Mouse (Mus musculus) limb, embryonic 11.5 days (tissue): ENCODE measurements around the gene Ang. TPM values are rescaled to one million over a fixed set of nuclear protein-coding genes. Genes with fewer than 3 reads are reported as not detected.

Experiments used
- ATAC-seq: fragments of 200-750 bp; cut with Nextera tagmentation; 2 replicates; pipeline ENCODE4 v1.8.0; 2017; ENCODE audit warnings: low read depth; ENCODE audit not compliant: insufficient number of reproducible peaks, low FRiP score, low TSS enrichment
- DNase-seq: peaks from one replicate; pipeline ENCODE4 v3.0.0-alpha.2; 2015; ENCODE audit warnings: low spot score
- H3K27ac ChIP-seq: fragments of 300-500 bp; sonication (generic); replicated peaks from 2 replicates; pipeline ENCODE4 v1.5.1; 2014; ENCODE audit warnings: low read depth, mild to moderate bottlenecking, low read length
- H3K27me3 ChIP-seq: fragments of 300-500 bp; sonication (generic); 2 replicates; pipeline ENCODE4 v1.6.1; 2014; ENCODE audit warnings: mild to moderate bottlenecking, low read length, mixed read lengths; ENCODE audit not compliant: control insufficient read depth, insufficient read depth
- H3K36me3 ChIP-seq: fragments of 300-500 bp; sonication (generic); 2 replicates; pipeline ENCODE4 v1.6.1; 2014; ENCODE audit warnings: mild to moderate bottlenecking, low read length, moderate library complexity, mixed read lengths; ENCODE audit not compliant: control insufficient read depth, insufficient read depth
- H3K4me1 ChIP-seq: fragments of 300-500 bp; sonication (generic); 2 replicates; pipeline ENCODE4 v1.6.1; 2014; ENCODE audit warnings: low read length, mixed read lengths; ENCODE audit not compliant: control insufficient read depth, insufficient read depth
- H3K4me2 ChIP-seq: fragments of 300-500 bp; sonication (generic); 2 replicates; pipeline ENCODE4 v1.6.1; 2014; ENCODE audit warnings: low read depth, mild to moderate bottlenecking, moderate library complexity; ENCODE audit not compliant: severe bottlenecking
- H3K4me3 ChIP-seq: fragments of 300-500 bp; sonication (generic); 2 replicates; pipeline ENCODE4 v1.5.1; 2014; ENCODE audit warnings: low read depth, low read length
- H3K9ac ChIP-seq: fragments of 300-500 bp; sonication (generic); 2 replicates; pipeline ENCODE4 v1.6.1; 2014; ENCODE audit warnings: mild to moderate bottlenecking, low read length
- H3K9me3 ChIP-seq: fragments of 300-500 bp; sonication (generic); 2 replicates; pipeline ENCODE4 v1.6.1; 2016; ENCODE audit warnings: low read length; ENCODE audit not compliant: control insufficient read depth
- WGBS: fragments of 180-500 bp; shearing (Covaris S2); extraction: QIAGEN DNeasy Blood & Tissue Kit; methylation state at CpG from one replicate; pipeline ENCODE4 v1.1.7; 2014; 5-methylcytosine and 5-hydroxymethylcytosine counted together
- polyA plus RNA-seq: library from polyadenylated mRNA; unstranded; fragments of >200 nt; fragmentation: Nextera tagmentation; extraction: Ambion mirVana; gene quantifications from 2 replicates; pipeline ENCODE4 v1.2.1, GENCODE M21; 2014

Gene Ang
- polyA plus RNA-seq, 1 experiment from 2014 or later, result 2.2 TPM

DNA sequence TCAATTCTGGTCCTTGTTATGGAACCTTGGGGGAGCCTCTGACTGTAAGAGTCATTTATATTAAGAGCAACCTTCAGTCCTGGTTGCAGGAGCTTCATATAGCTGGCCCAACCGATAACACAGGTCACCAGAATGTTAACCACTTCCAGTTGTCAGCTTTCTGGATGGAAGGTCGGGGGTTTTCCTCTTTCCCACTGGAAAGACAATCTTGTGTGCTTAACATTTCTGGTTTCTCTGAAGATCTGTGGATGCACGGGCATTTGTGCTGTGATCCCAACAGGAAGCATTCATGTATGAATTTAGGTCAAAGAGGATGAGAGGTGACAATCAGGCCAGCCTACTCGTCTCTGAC, 38.6 kb downstream of the Ang start:
- no peak overlapping the region for H3K9ac ChIP-seq
- H3K4me2 ChIP-seq, result no peak overlapping the region
- no peak overlapping the region for H3K27ac ChIP-seq
- no peak overlapping the region for H3K4me3 ChIP-seq
- no peaks in the 10 kb centered on the region for H3K36me3 ChIP-seq
- no peak for DNase-seq
- 65% methylated on average over 4 of the region's 4 CpGs for WGBS
- no peaks in the 10 kb centered on the region for H3K9me3 ChIP-seq
- ATAC-seq, result no peak
- no peaks in the 10 kb centered on the region for H3K4me1 ChIP-seq
- no peaks in the 10 kb centered on the region for H3K27me3 ChIP-seq

GRCm38 (mm10) chr14:51130315-51130940, 39.5 kb downstream of the Ang start:
- Histone ChIP-seq H3K4me1 (no peaks in the 10 kb centered on the region), H3K36me3 (no peaks in the 10 kb centered on the region), H3K27ac (no peak overlapping the region), H3K4me2 (no peak overlapping the region), H3K9ac (no peak overlapping the region), H3K27me3 (no peaks in the 10 kb centered on the region), H3K4me3 (no peak overlapping the region), H3K9me3 (no peaks in the 10 kb centered on the region)
- no peak for ATAC-seq
- no peak for DNase-seq
- WGBS, result 87% methylated on average over 9 of the region's 9 CpGs

DNA sequence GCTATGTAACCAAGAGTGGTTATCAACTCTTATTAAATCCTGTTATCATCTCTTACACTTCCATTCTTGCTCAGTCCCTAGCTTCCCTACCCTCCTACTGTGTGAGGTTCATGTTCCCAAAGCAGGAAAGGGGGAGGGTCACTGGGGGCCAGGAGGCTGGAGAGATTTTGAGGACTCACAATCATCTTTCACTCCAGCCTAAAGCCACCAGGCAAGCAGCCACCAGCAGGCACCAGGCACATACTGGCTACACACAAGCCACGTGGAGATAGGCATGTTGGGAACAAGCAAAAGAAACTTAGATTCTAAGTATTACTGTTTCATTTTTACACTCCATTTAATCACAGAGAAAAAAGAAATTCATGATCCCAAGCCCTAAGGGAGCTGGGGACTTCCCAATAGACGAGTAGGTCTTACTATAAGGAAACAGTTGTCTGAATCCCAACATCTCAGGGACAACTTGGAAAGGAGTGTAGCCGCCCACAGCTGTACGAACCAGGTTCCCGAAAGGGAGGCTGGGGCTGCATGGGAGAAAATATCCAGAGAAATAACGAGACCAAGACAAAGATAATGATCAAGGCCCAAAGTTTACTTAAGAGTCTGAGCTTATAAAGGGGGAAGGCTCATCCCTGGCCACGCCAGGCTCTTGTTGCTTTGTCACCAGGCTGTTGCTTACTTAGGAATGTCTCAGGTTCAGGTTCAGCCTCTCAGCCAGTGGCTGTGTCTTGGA, 40.3 kb downstream of the Ang start:
- Histone ChIP-seq H3K9me3 (no peaks in the 10 kb centered on the region), H3K36me3 (no peaks in the 10 kb centered on the region), H3K9ac (no peak overlapping the region), H3K4me3 (no peak overlapping the region), H3K27me3 (no peaks in the 10 kb centered on the region), H3K4me2 (no peak overlapping the region), H3K4me1 (no peaks in the 10 kb centered on the region), H3K27ac (no peak overlapping the region)
- ATAC-seq (no peak), DNase-seq (no peak)
- WGBS, result 82% methylated on average over 7 of the region's 7 CpGs

DNA sequence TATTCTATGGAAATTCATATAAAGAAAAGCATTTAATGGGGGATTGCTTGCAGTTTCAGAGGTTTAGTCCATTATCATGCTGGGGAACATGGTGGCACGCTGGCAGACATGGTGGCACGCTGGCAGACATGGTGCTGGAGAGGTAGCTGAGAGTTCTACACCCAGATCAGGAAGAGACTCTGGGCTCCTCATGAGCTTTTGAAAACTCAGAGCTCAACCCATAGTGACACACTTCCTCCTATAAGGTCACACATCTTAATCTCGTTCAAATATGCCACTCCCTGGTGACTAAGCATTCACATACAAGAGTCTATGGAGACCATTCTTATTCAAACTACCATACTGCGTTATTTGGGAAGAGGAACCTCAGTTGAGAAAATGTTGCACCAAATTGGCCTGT, 41.4 kb downstream of the Ang start:
- Histone ChIP-seq H3K27ac (no peak overlapping the region), H3K4me2 (no peak overlapping the region), H3K27me3 (no peaks in the 10 kb centered on the region), H3K4me3 (no peak overlapping the region), H3K9ac (no peak overlapping the region), H3K36me3 (no peaks in the 10 kb centered on the region), H3K4me1 (no peaks in the 10 kb centered on the region), H3K9me3 (no peaks in the 10 kb centered on the region)
- DNase-seq (no peak), ATAC-seq (no peak)
- 94% methylated on average over 4 of the region's 4 CpGs for WGBS

DNA sequence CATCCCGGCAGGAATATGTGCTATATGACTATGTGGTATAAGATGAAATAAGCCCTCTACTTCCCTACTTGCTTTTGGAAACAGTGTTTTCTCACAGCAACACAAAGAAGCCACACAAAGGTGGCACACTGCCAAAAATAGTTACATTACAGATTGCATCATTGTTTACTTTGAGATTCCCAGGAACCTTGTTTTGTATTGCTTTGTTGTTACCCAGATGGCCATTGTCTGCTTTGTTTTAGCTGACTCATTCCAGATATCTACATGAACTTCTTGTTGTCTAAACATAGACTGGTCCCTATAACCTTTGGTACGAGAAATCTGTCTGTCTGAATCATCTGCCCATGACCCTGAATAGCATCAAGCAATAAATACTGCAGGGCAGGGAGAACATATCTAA, 49.4 kb downstream of the Ang start:
- H3K4me2 ChIP-seq, result no peak overlapping the region
- DNase-seq, result no peak
- no peak overlapping the region for H3K27ac ChIP-seq
- H3K27me3 ChIP-seq, result no peaks in the 10 kb centered on the region
- no peak for ATAC-seq
- no peak overlapping the region for H3K9ac ChIP-seq
- no peaks in the 10 kb centered on the region for H3K9me3 ChIP-seq
- no peak overlapping the region for H3K4me3 ChIP-seq
- H3K4me1 ChIP-seq, result no peaks in the 10 kb centered on the region
- no peaks in the 10 kb centered on the region for H3K36me3 ChIP-seq
- 85% methylated on average over 2 of the region's 2 CpGs for WGBS

- H3K4me3 ChIP-seq, result no peak overlapping the region
- 85% methylated on average over 4 of the region's 4 CpGs for WGBS
- H3K27ac ChIP-seq, result no peak overlapping the region
Observed at GRCm38 (mm10) chr14:51142119-51142518, 51.2 kb downstream of the Ang start.

GRCm38 (mm10) chr14:51142568-51142967, 51.6 kb downstream of the Ang start:
- no peaks in the 10 kb centered on the region for H3K9me3 ChIP-seq
- WGBS, result 83% methylated on average over 3 of the region's 3 CpGs
- no peak for DNase-seq
- H3K4me1 ChIP-seq, result no peaks in the 10 kb centered on the region
- no peak overlapping the region for H3K4me2 ChIP-seq
- no peaks in the 10 kb centered on the region for H3K36me3 ChIP-seq
- H3K27ac ChIP-seq, result no peak overlapping the region
- H3K9ac ChIP-seq, result no peak overlapping the region
- H3K27me3 ChIP-seq, result no peaks in the 10 kb centered on the region
- H3K4me3 ChIP-seq, result no peak overlapping the region
- ATAC-seq, result no peak

More at GRCm38 (mm10) chr14:51142119-51142518, 51.2 kb downstream of the Ang start:
- Histone ChIP-seq H3K9me3 (no peaks in the 10 kb centered on the region), H3K27me3 (no peaks in the 10 kb centered on the region), H3K4me2 (no peak overlapping the region), H3K36me3 (no peaks in the 10 kb centered on the region), H3K4me1 (no peaks in the 10 kb centered on the region), H3K9ac (no peak overlapping the region)
- ATAC-seq (no peak), DNase-seq (no peak)

DNA sequence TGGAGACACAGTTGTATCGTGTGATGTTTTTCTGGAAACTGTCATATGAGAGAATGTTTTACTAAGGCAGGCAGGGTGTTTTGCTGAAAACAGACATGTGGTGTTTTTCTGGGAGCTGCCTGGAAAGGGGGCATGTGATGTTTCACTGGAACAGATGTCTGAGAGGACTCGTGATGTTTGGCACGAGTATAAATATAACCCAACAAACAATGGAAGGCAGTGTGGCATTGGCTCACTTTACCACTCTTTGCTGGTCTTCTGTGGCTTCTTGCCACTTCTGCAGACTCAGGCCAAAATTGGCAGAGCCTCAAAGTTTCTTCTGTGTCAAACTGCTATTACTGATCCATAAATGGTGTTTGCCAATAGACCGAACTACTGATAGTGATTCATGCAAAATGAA, 52.3 kb downstream of the Ang start:
- H3K9me3 ChIP-seq, result no peaks in the 10 kb centered on the region
- no peaks in the 10 kb centered on the region for H3K27me3 ChIP-seq
- H3K36me3 ChIP-seq, result no peaks in the 10 kb centered on the region
- H3K27ac ChIP-seq, result no peak overlapping the region
- H3K4me3 ChIP-seq, result no peak overlapping the region
- no peak for DNase-seq
- 86% methylated on average over 4 of the region's 4 CpGs for WGBS
- no peak overlapping the region for H3K9ac ChIP-seq
- no peaks in the 10 kb centered on the region for H3K4me1 ChIP-seq
- no peak overlapping the region for H3K4me2 ChIP-seq
- ATAC-seq, result no peak

- ATAC-seq, result no peak
- Histone ChIP-seq H3K4me1 (no peaks in the 10 kb centered on the region), H3K4me3 (no peak overlapping the region), H3K4me2 (no peak overlapping the region), H3K9me3 (no peaks in the 10 kb centered on the region), H3K36me3 (no peaks in the 10 kb centered on the region), H3K9ac (no peak overlapping the region), H3K27me3 (no peaks in the 10 kb centered on the region), H3K27ac (no peak overlapping the region)
- 85% methylated on average over 2 of the region's 2 CpGs for WGBS
- no peak for DNase-seq
Observed at GRCm38 (mm10) chr14:51143937-51144336, 53.0 kb downstream of the Ang start.
